Mouse (Mus musculus) granulocyte monocyte progenitor cell, adult 5-6 weeks (primary cell): ENCODE data around the gene Rad54l2. TPM values are rescaled to one million over a fixed set of nuclear protein-coding genes. Genes with fewer than 3 reads are reported as not detected.

Experiments
- total RNA-seq, 2 experiments: library from RNA; stranded (forward) in 1 of 2; stranded (reverse) in 1 of 2; fragments of 200-712, 200-1000 nt in 1 of 2; fragments of >200 nt in 1 of 2; fragmentation: Nextera tagmentation in 1 of 2; gene quantifications; 2 replicates each; pipeline ENCODE4 v1.2.3; 2014 to 2017

Rad54l2 gene
- total RNA-seq, 2 experiments from 2014 or later, result 11.9 to 24.9 TPM

Other genes starting within 250 kb of the Rad54l2 start
- gene Iqcf3, start 227.6 kb downstream of the Rad54l2 start, total RNA-seq (2014; fragmentation: Nextera tagmentation), result not detected in 2 replicates
- gene Iqcf3, start 227.6 kb downstream of the Rad54l2 start, total RNA-seq (2017), result not detected in 2 replicates
- gene Iqcf4, start 218.2 kb downstream of the Rad54l2 start, total RNA-seq (2014; fragmentation: Nextera tagmentation), result not detected in 2 replicates
- gene Iqcf4, start 218.2 kb downstream of the Rad54l2 start, total RNA-seq (2017), result not detected in 2 replicates
- not detected in 2 replicates for gene Iqcf6, start 162.6 kb downstream of the Rad54l2 start, total RNA-seq (2014; fragmentation: Nextera tagmentation)
- gene Iqcf6, start 162.6 kb downstream of the Rad54l2 start, total RNA-seq (2017), result not detected in 2 replicates
- gene Grm2, start 133.1 kb downstream of the Rad54l2 start, total RNA-seq (2014; fragmentation: Nextera tagmentation), result not detected in 2 replicates
- not detected in 2 replicates for gene Grm2, start 133.1 kb downstream of the Rad54l2 start, total RNA-seq (2017)
- 20.2 and 27.1 TPM in 2 replicates for gene Tex264, start 103.3 kb downstream of the Rad54l2 start, total RNA-seq (2014; fragmentation: Nextera tagmentation)
- gene Tex264, start 103.3 kb downstream of the Rad54l2 start, total RNA-seq (2017), result 13.2 and 18.0 TPM in 2 replicates
- gene Dcaf1, start 32.7 kb upstream of the Rad54l2 start, total RNA-seq (2014; fragmentation: Nextera tagmentation), result 35.2 and 55.7 TPM in 2 replicates
- 51.8 and 62.1 TPM in 2 replicates for gene Dcaf1, start 32.7 kb upstream of the Rad54l2 start, total RNA-seq (2017)
- 19.3 and 30.3 TPM in 2 replicates for gene Rbm15b, start 98.2 kb upstream of the Rad54l2 start, total RNA-seq (2014; fragmentation: Nextera tagmentation)
- gene Rbm15b, start 98.2 kb upstream of the Rad54l2 start, total RNA-seq (2017), result 23.2 and 48.3 TPM in 2 replicates
- gene Manf, start 102.8 kb upstream of the Rad54l2 start, total RNA-seq (2014; fragmentation: Nextera tagmentation), result 393 and 480 TPM in 2 replicates
- 457 and 526 TPM in 2 replicates for gene Manf, start 102.8 kb upstream of the Rad54l2 start, total RNA-seq (2017)